Mouse (Mus musculus) CH12.LX (cell line): ENCODE measurements around the gene Wfikkn1. TPM values are rescaled to one million over a fixed set of nuclear protein-coding genes. Genes with fewer than 3 reads are reported as not detected.

Experiments used
- DNase-seq: peaks from one replicate; pipeline ENCODE4 v3.0.0-alpha.2; 2013; ENCODE audit errors: extremely low read depth
- H3K27ac ChIP-seq: 2 replicates; pipeline ENCODE4 v1.5.1; 2012; ENCODE audit warnings: low read depth, mild to moderate bottlenecking, control low read depth, moderate library complexity; ENCODE audit not compliant: insufficient read depth
- H3K27me3 ChIP-seq: replicated peaks from 2 replicates; pipeline ENCODE3; 2012; ENCODE audit warnings: inconsistent platforms
- H3K36me3 ChIP-seq, 2 experiments: replicated peaks in 1 of 2; 2 replicates each; pipeline versions ENCODE3 to v1.6.1; 2012; ENCODE audit warnings: inconsistent platforms in 1 of 2, low read length in 1 of 2, mild to moderate bottlenecking in 1 of 2, mixed read lengths in 1 of 2, moderate library complexity in 1 of 2; ENCODE audit not compliant: control insufficient read depth in 1 of 2, insufficient read depth in 1 of 2
- H3K4me1 ChIP-seq, 2 experiments: 2 replicates each; pipeline ENCODE4 v1.6.1; 2012; ENCODE audit warnings: inconsistent platforms in 1 of 2, moderate library complexity in 1 of 2; ENCODE audit not compliant: insufficient read depth in 2 of 2, control insufficient read depth in 1 of 2
- H3K4me2 ChIP-seq: 2 replicates; pipeline ENCODE4 v1.6.1; 2012; ENCODE audit warnings: low read depth, mild to moderate bottlenecking, control low read depth; ENCODE audit not compliant: poor library complexity, insufficient read depth, severe bottlenecking
- H3K4me3 ChIP-seq, 3 experiments: fragments of 150-350 bp in 1 of 3; sonication (generic) in 1 of 3; replicated peaks in 1 of 3; 2 replicates each; pipeline versions ENCODE3 to v1.5.1; 2011 to 2012; ENCODE audit warnings: low read depth in 2 of 3, low read length in 2 of 3, mild to moderate bottlenecking in 2 of 3, moderate library complexity in 2 of 3, control low read depth in 1 of 3, improper control_type of control experiment in 1 of 3, inconsistent platforms in 1 of 3, mixed read lengths in 1 of 3; ENCODE audit not compliant: poor library complexity in 1 of 3
- H3K79me2 ChIP-seq: replicated peaks from 2 replicates; pipeline ENCODE4 v1.6.1; 2012; ENCODE audit warnings: mild to moderate bottlenecking, moderate library complexity; ENCODE audit not compliant: control insufficient read depth, poor library complexity, insufficient read depth, severe bottlenecking; ENCODE audit errors: extremely low read depth
- H3K9ac ChIP-seq: 2 replicates; pipeline ENCODE4 v1.6.1; 2012; ENCODE audit warnings: low read depth, mild to moderate bottlenecking, control low read depth, moderate library complexity; ENCODE audit not compliant: insufficient read depth
- H3K9me3 ChIP-seq: replicated peaks from 2 replicates; pipeline ENCODE3; 2012; ENCODE audit warnings: low read length, inconsistent platforms, mixed read lengths
- BHLHE40 ChIP-seq: IDR thresholded peaks from 2 replicates; pipeline ENCODE4 v1.6.1; 2011; ENCODE audit warnings: mild to moderate bottlenecking, low read depth, low read length, improper control_type of control experiment
- CHD1 ChIP-seq: IDR thresholded peaks from 2 replicates; pipeline ENCODE4 v1.6.1; 2012; ENCODE audit warnings: low read depth, low read length, improper control_type of control experiment, inconsistent platforms
- CHD2 ChIP-seq: IDR thresholded peaks from 2 replicates; pipeline ENCODE4 v1.6.1; 2011; ENCODE audit warnings: low read length, improper control_type of control experiment
- CTCF ChIP-seq, 2 experiments: IDR thresholded peaks in 1 of 2; conservative IDR thresholded peaks in 1 of 2; 2 replicates each; pipeline ENCODE4 v1.5.1; 2011 to 2012; ENCODE audit warnings: low read depth in 2 of 2, low read length in 2 of 2, improper control_type of control experiment in 1 of 2, inconsistent platforms in 1 of 2, mild to moderate bottlenecking in 1 of 2, moderate library complexity in 1 of 2
- E2F4 ChIP-seq: IDR thresholded peaks from 2 replicates; pipeline ENCODE4 v1.6.1; 2011; ENCODE audit warnings: low read depth, low read length, improper control_type of control experiment; ENCODE audit not compliant: insufficient replicate concordance
- ELF1 ChIP-seq: IDR thresholded peaks from 2 replicates; pipeline ENCODE4 v1.6.1; 2014; ENCODE audit warnings: low read depth, mild to moderate bottlenecking, inconsistent platforms, low read length, improper control_type of control experiment
- EP300 ChIP-seq: IDR thresholded peaks from 2 replicates; pipeline ENCODE4 v1.6.1; 2011; ENCODE audit warnings: low read length, improper control_type of control experiment
- ETS1 ChIP-seq: conservative IDR thresholded peaks from 2 replicates; pipeline ENCODE4 v1.6.1; 2012; ENCODE audit warnings: low read depth, mild to moderate bottlenecking, inconsistent platforms, low read length, improper control_type of control experiment, moderate library complexity
- GABPA ChIP-seq: IDR thresholded peaks from 2 replicates; pipeline ENCODE4 v1.6.1; 2012; ENCODE audit warnings: low read depth, low read length, improper control_type of control experiment, inconsistent platforms; ENCODE audit not compliant: insufficient replicate concordance
- HCFC1 ChIP-seq: IDR thresholded peaks from 2 replicates; pipeline ENCODE4 v1.6.1; 2012; ENCODE audit warnings: low read depth, mild to moderate bottlenecking, inconsistent platforms, low read length, improper control_type of control experiment
- IRF4 ChIP-seq: IDR thresholded peaks from 2 replicates; pipeline ENCODE4 v1.6.1; 2014; ENCODE audit warnings: low read depth, mild to moderate bottlenecking, inconsistent platforms, low read length, improper control_type of control experiment
- JUN ChIP-seq: IDR thresholded peaks from 2 replicates; pipeline ENCODE4 v1.6.1; 2011; ENCODE audit warnings: low read depth, mild to moderate bottlenecking, low read length, improper control_type of control experiment, moderate library complexity; ENCODE audit not compliant: insufficient read depth
- JUND ChIP-seq: conservative IDR thresholded peaks from 2 replicates; pipeline ENCODE4 v1.6.1; 2011; ENCODE audit warnings: low read depth, low read length, improper control_type of control experiment
- KAT2A ChIP-seq: IDR thresholded peaks from 2 replicates; pipeline ENCODE4 v1.6.1; 2012; ENCODE audit warnings: low read length, improper control_type of control experiment, inconsistent platforms; ENCODE audit not compliant: insufficient replicate concordance
- MAFK ChIP-seq: IDR thresholded peaks from 2 replicates; pipeline ENCODE4 v1.6.1; 2011; ENCODE audit warnings: low read length, improper control_type of control experiment; ENCODE audit not compliant: insufficient replicate concordance
- MAX ChIP-seq: IDR thresholded peaks from 2 replicates; pipeline ENCODE4 v1.6.1; 2011; ENCODE audit warnings: low read length, improper control_type of control experiment
- MAZ ChIP-seq: IDR thresholded peaks from 2 replicates; pipeline ENCODE4 v1.6.1; 2012; ENCODE audit warnings: low read depth, mild to moderate bottlenecking, inconsistent platforms, low read length, improper control_type of control experiment, moderate library complexity
- MEF2A ChIP-seq: IDR thresholded peaks from 2 replicates; pipeline ENCODE4 v1.6.1; 2014; ENCODE audit warnings: low read depth, mild to moderate bottlenecking, inconsistent platforms, low read length, improper control_type of control experiment, borderline replicate concordance
- MXI1 ChIP-seq: IDR thresholded peaks from 2 replicates; pipeline ENCODE4 v1.6.1; 2011; ENCODE audit warnings: mild to moderate bottlenecking, low read depth, low read length, improper control_type of control experiment
- MYC ChIP-seq: IDR thresholded peaks from 2 replicates; pipeline ENCODE4 v1.6.1; 2011; ENCODE audit warnings: low read depth, mild to moderate bottlenecking, improper control_type of control experiment, low read length
- NELFE ChIP-seq: IDR thresholded peaks from 2 replicates; pipeline ENCODE4 v1.6.1; 2011; ENCODE audit warnings: low read depth, low read length, improper control_type of control experiment
- NRF1 ChIP-seq: IDR thresholded peaks from 2 replicates; pipeline ENCODE4 v1.6.1; 2014; ENCODE audit warnings: low read depth, mild to moderate bottlenecking, inconsistent platforms, low read length, improper control_type of control experiment, moderate library complexity
- PAX5 ChIP-seq: IDR thresholded peaks from 2 replicates; pipeline ENCODE4 v1.6.1; 2012; ENCODE audit warnings: low read length, inconsistent platforms, mixed read lengths
- POLR2A ChIP-seq: IDR thresholded peaks from 2 replicates; pipeline ENCODE4 v1.6.1; 2011; ENCODE audit warnings: low read depth, mild to moderate bottlenecking, improper control_type of control experiment, low read length
- POLR2AphosphoS2 ChIP-seq: IDR thresholded peaks from 2 replicates; pipeline ENCODE4 v1.6.1; 2011; ENCODE audit warnings: low read depth, low read length, improper control_type of control experiment
- RAD21 ChIP-seq: IDR thresholded peaks from 2 replicates; pipeline ENCODE4 v1.6.1; 2011; ENCODE audit warnings: low read depth, mild to moderate bottlenecking, low read length, improper control_type of control experiment, moderate library complexity
- RCOR1 ChIP-seq: conservative IDR thresholded peaks from 2 replicates; pipeline ENCODE4 v1.6.1; 2012; ENCODE audit warnings: low read depth, mild to moderate bottlenecking, inconsistent platforms, low read length, improper control_type of control experiment
- SIN3A ChIP-seq: IDR thresholded peaks from 2 replicates; pipeline ENCODE4 v1.6.1; 2012; ENCODE audit warnings: low read length, improper control_type of control experiment, inconsistent platforms
- SMC3 ChIP-seq: IDR thresholded peaks from 2 replicates; pipeline ENCODE4 v1.6.1; 2011; ENCODE audit warnings: low read depth, low read length, improper control_type of control experiment
- TBP ChIP-seq: conservative IDR thresholded peaks from 2 replicates; pipeline ENCODE4 v1.6.1; 2011; ENCODE audit warnings: low read depth, low read length, improper control_type of control experiment
- TCF12 ChIP-seq: IDR thresholded peaks from 2 replicates; pipeline ENCODE4 v1.6.1; 2014; ENCODE audit warnings: low read depth, mild to moderate bottlenecking, inconsistent platforms, low read length, improper control_type of control experiment
- UBTF ChIP-seq: IDR thresholded peaks from 2 replicates; pipeline ENCODE4 v1.6.1; 2012; ENCODE audit warnings: low read depth, mild to moderate bottlenecking, inconsistent platforms, low read length, improper control_type of control experiment, moderate library complexity
- USF1 ChIP-seq: IDR thresholded peaks from 2 replicates; pipeline ENCODE4 v1.6.1; 2014; ENCODE audit warnings: low read depth, mild to moderate bottlenecking, inconsistent platforms, low read length, improper control_type of control experiment
- USF2 ChIP-seq: conservative IDR thresholded peaks from 2 replicates; pipeline ENCODE4 v1.6.1; 2011; ENCODE audit warnings: low read depth, low read length, improper control_type of control experiment
- ZC3H11A ChIP-seq: IDR thresholded peaks from 2 replicates; pipeline ENCODE4 v1.6.1; 2012; ENCODE audit warnings: low read depth, mild to moderate bottlenecking, inconsistent platforms, low read length, improper control_type of control experiment
- ZKSCAN1 ChIP-seq: IDR thresholded peaks from 2 replicates; pipeline ENCODE4 v1.6.1; 2012; ENCODE audit warnings: low read depth, inconsistent platforms, low read length, improper control_type of control experiment, borderline replicate concordance
- ZMIZ1 ChIP-seq: IDR thresholded peaks from 2 replicates; pipeline ENCODE4 v1.6.1; 2012; ENCODE audit warnings: low read depth, mild to moderate bottlenecking, inconsistent platforms, low read length, improper control_type of control experiment
- ZNF384 ChIP-seq: IDR thresholded peaks from 2 replicates; pipeline ENCODE4 v1.6.1; 2012; ENCODE audit warnings: low read depth, low read length, improper control_type of control experiment, inconsistent platforms
- dilution Hi-C: fragments of 300-500 bp; cut with MboI; formaldehyde crosslinking; loops from 2 replicates; pipeline ENCODE4 v1.14.3; 2020; ENCODE audit warnings: low sequenced_read_pairs; ENCODE audit not compliant: extremely low pct_unique_long_range_greater_than_20kb, extremely low pct_ligation_motif_present
- in situ Hi-C: fragments of 300-500 bp; cut with MboI; formaldehyde crosslinking; loops from 3 replicates; pipeline ENCODE4 v1.14.3; 2019; ENCODE audit warnings: low sequenced_read_pairs, low pct_ligation_motif_present, low pct_unique_long_range_greater_than_20kb, mixed read lengths
- polyA plus RNA-seq: library from polyadenylated mRNA; unstranded; fragments of >175 nt; gene quantifications from 2 replicates; pipeline ENCODE4 v1.2.1, GENCODE M21; 2012; ENCODE audit warnings: low read depth; ENCODE audit not compliant: insufficient read length
- total RNA-seq, 2 experiments: library from RNA; depleted of rRNA; stranded (reverse); fragments of 300-350 nt in 1 of 2; fragments of >200 nt in 1 of 2; gene quantifications; 2 replicates each; pipeline ENCODE4 v1.2.3; 2012 to 2014

The Wfikkn1 gene
- total and polyA plus RNA-seq, 3 experiments, result 0.34 to 0.69 TPM; not detected in 1

DNA sequence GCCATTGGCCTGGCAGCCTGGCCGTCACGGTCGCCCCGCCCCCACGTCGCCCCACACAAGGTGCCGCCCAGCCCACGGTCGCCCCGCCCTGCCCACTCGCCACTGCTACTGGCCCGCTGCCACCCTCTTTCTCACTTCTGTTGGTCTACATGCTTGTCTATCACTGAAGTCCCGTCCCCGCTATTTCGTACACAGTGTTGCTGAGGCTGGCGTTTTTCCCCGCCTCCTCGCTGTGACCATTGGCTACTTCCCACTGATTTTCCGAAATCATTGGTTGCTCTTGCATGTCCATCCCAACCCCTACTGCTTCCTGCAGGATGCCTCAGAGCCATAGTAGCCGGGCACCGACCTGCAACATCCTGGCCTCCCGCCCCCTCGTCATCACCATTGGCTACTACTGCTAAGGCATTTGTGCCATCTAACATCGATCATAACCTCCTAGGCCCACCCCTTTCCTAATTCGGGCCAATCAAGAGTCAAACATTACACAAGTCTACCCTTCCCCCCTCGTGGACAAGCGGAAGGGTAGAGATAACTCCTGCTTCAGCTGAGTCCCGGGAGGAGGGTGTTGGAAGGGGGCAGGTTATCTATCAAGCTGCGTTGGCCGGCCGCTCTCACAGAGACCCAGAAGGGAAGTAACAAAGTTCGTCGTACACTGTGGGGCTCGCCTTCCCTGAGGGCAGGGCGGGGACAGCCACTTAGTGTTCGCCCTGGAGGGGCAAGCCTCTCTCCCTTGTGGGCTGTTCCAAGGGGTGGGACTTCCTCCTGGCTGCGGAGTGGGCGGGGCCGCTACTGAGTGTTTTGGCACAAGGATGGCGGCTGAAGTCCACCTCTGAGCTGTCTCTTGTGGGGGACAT is 39.4 kb upstream of the Wfikkn1 start:
- Histone ChIP-seq H3K79me2 (peaks cover 22% of the 10 kb centered on the region), H3K9me3 (no peaks in the 10 kb centered on the region), H3K27ac (peak overlapping the region; percentile 86), H3K4me3 (peak overlapping the region; percentile 82 to 99 (median 95)), H3K4me1 (peaks cover 12 to 40% of the 10 kb centered on the region in 2 experiments), H3K27me3 (no peaks in the 10 kb centered on the region), H3K36me3 (peaks cover 5 to 45% of the 10 kb centered on the region in 2 experiments), H3K4me2 (peak overlapping the region; percentile 84), H3K9ac (peak overlapping the region; percentile 77)
- in situ Hi-C loops (loop anchor here (5.0 kb wide), 1 partner anchor 38 kb away; the partner anchor contains the start of gene Wfikkn1), dilution Hi-C loops (no loop called here)
- peak; percentile 99 for DNase-seq
- no peak for TF ChIP-seq TBP
- TF ChIP-seq KAT2A, result 0 out of 2 replicates have a peak, but pooled peaks have one; percentile 33
- no peak for TF ChIP-seq ZC3H11A
- TF ChIP-seq RCOR1, result no peak
- 0 out of 2 replicates have a peak, but pooled peaks have one; percentile 9 for TF ChIP-seq ZNF384
- no peak for TF ChIP-seq JUND
- no peak for TF ChIP-seq JUN
- peak; percentile 59 for TF ChIP-seq MAZ
- TF ChIP-seq MAFK, result no peak; the same call in 1 of the 2 replicates
- no peak; the same call in none of the 2 replicates for TF ChIP-seq ZMIZ1
- peak; percentile 61; the same call in 1 of the 2 replicates for TF ChIP-seq POLR2AphosphoS2
- TF ChIP-seq HCFC1, result peak; percentile 70
- peak; percentile 62 for TF ChIP-seq TCF12
- no peak for TF ChIP-seq E2F4
- TF ChIP-seq SMC3, result no peak
- no peak for TF ChIP-seq USF1
- TF ChIP-seq CHD1, result peak; percentile 54; the same call in 1 of the 2 replicates
- 0 out of 2 replicates have a peak, but pooled peaks have one; percentile 41 for TF ChIP-seq UBTF
- no peak for TF ChIP-seq MYC
- no peak for TF ChIP-seq BHLHE40
- TF ChIP-seq ZKSCAN1, result no peak
- TF ChIP-seq ETS1, result no peak; the same call in 1 of the 2 replicates
- peak; percentile 90 for TF ChIP-seq SIN3A
- TF ChIP-seq RAD21, result no peak
- peak; percentile 77 for TF ChIP-seq POLR2A
- peak; percentile 67 for TF ChIP-seq MEF2A
- TF ChIP-seq CTCF (conservative IDR thresholded peaks at IDR 0.05 in 1 of 2, IDR thresholded peaks at IDR 0.05 in 1 of 2; ENCODE audit: low read depth in 2 of 2, low read length in 2 of 2), result no peak
- no peak for TF ChIP-seq PAX5
- TF ChIP-seq ELF1, result peak; percentile 79
- TF ChIP-seq USF2, result no peak
- TF ChIP-seq CHD2, result peak; percentile 93
- peak; percentile 70 for TF ChIP-seq NELFE
- peak; percentile 62; the same call in 1 of the 2 replicates for TF ChIP-seq IRF4
- 0 out of 2 replicates have a peak, but pooled peaks have one; percentile 57 for TF ChIP-seq MAX
- no peak for TF ChIP-seq GABPA
- TF ChIP-seq MXI1, result peak; percentile 71
- TF ChIP-seq EP300, result no peak
- TF ChIP-seq NRF1, result no peak; the same call in 1 of the 2 replicates
